Mouse (Mus musculus): ENCODE measurements at regions not wholly inside any gene's neighbourhood (a gene's known extent, or its start where the extent isn't known, plus 50 kb on each side); places are given as distances from the start of the nearest gene placed in this dataset.

GRCm38 (mm10) chr5:97223238-97223857 lies 112.0 kb upstream of the Paqr3 start:
- no peak for DNase-seq (ENCODE audit: low spot score in 2 of 2)

- DNase-seq (ENCODE audit: low spot score in 2 of 2), result no peak
Observed at GRCm38 (mm10) chr5:97222489-97223237, 111.3 kb upstream of the Paqr3 start.

- DNase-seq (ENCODE audit: low spot score in 2 of 2), result no peak
Observed at GRCm38 (mm10) chr5:97218712-97219111, 107.3 kb upstream of the Paqr3 start.

GRCm38 (mm10) chr5:97205606-97206005 lies 94.2 kb upstream of the Paqr3 start:
- no peak for DNase-seq (ENCODE audit: low spot score in 2 of 2)

- no peak for DNase-seq (ENCODE audit: low spot score in 2 of 2)
Observed at GRCm38 (mm10) chr5:97204337-97204736, 92.9 kb upstream of the Paqr3 start.

GRCm38 (mm10) chr5:97203646-97204045 lies 92.2 kb upstream of the Paqr3 start:
- no peak for DNase-seq (ENCODE audit: low spot score in 2 of 2)

GRCm38 (mm10) chr5:97202557-97202956 lies 91.2 kb upstream of the Paqr3 start:
- no peak for DNase-seq (ENCODE audit: low spot score in 2 of 2)

- DNase-seq (ENCODE audit: low spot score in 2 of 2), result no peak
Observed at GRCm38 (mm10) chr5:97200655-97201054, 89.3 kb upstream of the Paqr3 start.

- no peak for DNase-seq (ENCODE audit: low spot score in 2 of 2)
Observed at GRCm38 (mm10) chr5:97195281-97195660, 83.9 kb upstream of the Paqr3 start.

- DNase-seq (ENCODE audit: low spot score in 2 of 2), result no peak
Observed at GRCm38 (mm10) chr5:97194656-97195280, 83.4 kb upstream of the Paqr3 start.

GRCm38 (mm10) chr5:97192656-97193055 lies 81.3 kb upstream of the Paqr3 start:
- no peak for DNase-seq (ENCODE audit: low spot score in 2 of 2)

- DNase-seq (ENCODE audit: low spot score in 2 of 2), result no peak
Observed at GRCm38 (mm10) chr5:97190695-97191094, 79.3 kb upstream of the Paqr3 start.

- no peak for DNase-seq (ENCODE audit: low spot score in 2 of 2)
Observed at GRCm38 (mm10) chr5:97184512-97184911, 73.1 kb upstream of the Paqr3 start.

GRCm38 (mm10) chr5:97181249-97181648 lies 69.9 kb upstream of the Paqr3 start:
- no peak for DNase-seq (ENCODE audit: low spot score in 2 of 2)

GRCm38 (mm10) chr5:97174446-97174845 lies 63.0 kb upstream of the Paqr3 start:
- no peak for DNase-seq (ENCODE audit: low spot score in 2 of 2)

- no peak for DNase-seq (ENCODE audit: low spot score in 2 of 2)
Observed at GRCm38 (mm10) chr5:97167401-97168249, 56.2 kb upstream of the Paqr3 start.

- DNase-seq (ENCODE audit: low spot score in 2 of 2), result no peak
Observed at GRCm38 (mm10) chr5:97166128-97166883, 54.9 kb upstream of the Paqr3 start.

Data from frontal cortex, postnatal 25 days (tissue).